Mouse (Mus musculus) Muller cell, postnatal 12 days (primary cell): Measurements from ENCODE around the gene Ubxn10.

Experiments
- DNase-seq: peaks from one replicate; pipeline ENCODE4 v3.0.0-alpha.2; 2015; ENCODE audit errors: inconsistent ontology term

Ubxn10 gene

DNA sequence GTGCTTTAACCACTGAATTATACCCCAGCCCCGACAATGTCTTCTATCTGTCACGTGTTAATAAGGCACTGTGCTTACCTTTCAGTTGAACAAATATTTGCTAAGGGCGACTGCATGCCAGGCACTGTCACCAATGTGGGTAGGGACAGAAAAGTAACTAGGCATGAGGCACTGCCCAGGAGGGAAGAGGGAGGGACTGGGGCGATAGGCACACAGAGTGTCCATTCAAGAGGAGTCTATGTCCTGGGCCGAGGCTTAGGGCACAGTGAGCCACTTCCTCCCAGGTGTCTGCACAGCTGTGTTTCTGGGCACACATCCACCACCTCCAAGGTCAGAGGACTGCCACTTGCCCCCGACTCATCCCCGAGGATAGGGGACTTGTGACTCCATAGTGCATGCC lies at the start of gene Ubxn10:
Gene Ubxn10, minus strand, starts transcription at position 137 of the 400 bp plus-strand sequence.
- DNase-seq, result no peak

DNA sequence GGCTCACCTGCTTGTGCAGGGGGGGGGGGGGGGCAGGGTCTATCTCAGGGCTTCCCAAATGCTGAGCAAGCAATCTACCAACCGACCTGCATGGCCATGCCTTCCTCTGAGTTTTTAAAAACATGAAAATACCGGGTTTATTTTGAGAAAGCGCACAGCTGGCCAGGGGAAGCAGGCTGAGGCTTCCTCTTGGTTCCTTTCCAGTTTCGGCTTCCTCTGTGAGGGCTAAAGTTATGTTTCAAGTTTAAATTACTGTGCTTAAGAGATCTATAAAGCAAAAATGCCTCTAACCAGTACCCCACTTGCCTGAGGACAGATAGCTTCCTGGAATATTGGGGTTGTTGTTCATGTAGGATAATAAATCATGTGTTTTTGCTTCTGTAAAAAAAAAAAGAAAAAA lies 49.2 kb upstream of the Ubxn10 start:
- DNase-seq, result no peak

DNA sequence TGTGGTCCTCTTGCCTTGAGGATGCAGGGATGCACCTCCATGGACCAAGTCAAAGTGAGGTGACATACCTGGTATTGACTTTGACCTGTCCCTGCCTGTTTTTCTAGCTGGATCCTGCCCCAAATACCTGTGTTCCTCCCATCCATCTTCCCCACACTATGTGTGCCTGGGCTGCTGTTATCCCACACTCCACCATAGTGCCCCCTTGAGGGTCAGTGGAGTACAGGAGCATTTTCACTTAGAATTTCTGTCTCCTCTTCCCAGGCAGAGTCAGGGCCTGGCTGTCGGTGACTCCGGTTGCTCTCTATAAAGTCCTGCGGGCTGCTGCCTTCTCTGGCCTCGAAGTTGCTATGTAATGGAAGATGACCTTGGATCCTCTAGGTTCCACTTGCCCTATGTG lies 48.8 kb upstream of the Ubxn10 start:
- no peak for DNase-seq

DNA sequence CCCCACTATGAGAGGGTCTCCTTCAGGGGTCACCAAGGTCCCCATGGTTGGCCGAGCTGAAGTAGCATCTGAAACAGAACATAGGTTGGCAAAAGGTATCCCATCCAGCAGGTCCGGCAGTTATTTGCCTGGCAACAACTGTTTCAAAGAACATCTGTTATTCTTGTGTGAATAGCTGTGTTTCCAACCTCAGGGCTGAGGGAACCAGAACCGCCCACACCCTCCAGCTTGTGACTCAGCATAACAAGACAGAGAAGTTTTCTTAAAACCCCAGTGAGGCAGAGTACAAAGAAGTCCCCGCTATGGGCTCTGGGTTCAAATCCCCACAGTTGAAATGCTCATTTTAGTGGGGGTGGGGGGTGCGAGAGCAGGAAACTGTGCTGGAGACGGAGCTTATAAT lies 45.1 kb upstream of the Ubxn10 start:
- no peak for DNase-seq

DNA sequence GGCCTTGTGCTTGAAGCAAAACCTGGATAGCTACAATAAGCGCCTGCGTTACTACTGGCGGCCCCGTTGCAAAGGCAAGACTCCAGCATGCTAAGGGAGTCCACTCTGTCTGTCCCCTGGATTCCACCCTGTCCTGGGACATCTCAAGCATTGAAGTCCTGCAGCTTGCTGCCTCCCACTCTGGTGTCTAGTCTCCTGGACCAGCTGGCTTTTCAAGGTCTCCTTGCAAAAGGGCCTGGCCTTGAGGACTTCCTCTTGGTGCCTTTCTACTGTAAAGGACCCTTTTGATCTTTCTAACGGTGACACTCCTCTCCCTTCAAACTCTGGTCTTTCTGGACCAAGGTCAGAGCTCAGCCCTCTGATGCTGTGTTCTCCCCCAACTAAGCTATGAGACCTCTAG lies 43.3 kb upstream of the Ubxn10 start:
- no peak for DNase-seq

DNA sequence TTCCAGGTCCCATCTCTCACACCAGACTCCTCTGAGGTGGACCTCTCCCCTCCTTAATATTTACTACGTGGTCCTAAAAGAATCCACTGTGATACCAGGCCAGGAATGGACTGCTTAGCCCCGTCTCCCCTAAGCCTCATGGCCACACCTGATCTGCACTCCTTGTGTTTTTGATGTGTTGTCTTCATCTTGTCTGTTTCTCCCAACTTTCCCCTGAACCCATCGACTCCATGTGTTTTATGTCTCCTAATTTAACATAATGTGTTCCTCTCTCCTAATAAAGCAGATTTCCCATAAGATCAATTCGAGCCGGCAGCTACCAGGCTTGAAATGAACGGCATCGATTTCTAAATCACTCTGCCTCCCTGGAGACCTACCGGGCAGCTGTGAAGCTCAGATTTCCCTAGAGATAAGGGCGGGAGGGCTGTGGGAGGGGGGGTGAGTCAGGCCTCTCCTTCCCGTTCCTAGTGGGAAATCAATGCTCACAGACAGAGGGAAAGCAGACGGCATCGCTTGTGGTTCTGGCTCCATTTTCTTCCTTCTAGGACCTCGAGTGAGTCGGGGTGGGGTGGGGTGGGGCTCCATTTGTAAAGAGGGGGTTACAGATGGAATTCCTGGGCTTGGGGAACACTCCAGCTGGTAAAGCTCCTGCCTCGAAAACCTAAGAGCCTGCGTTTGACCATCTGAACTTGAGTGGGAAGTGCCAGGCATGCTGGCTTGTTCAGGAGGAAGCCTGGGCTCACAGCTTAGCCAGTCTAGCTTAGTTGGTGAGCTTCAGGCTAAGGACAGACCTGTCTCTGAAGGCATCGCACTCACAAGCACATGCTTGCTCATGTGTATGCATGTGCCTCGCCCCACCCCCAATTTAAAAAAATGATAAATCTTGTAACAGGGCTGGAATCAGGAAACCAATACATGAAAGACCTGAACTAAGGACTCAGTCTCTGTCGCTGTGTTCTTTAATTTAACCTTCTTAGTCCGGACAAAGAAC lies 40.7 kb upstream of the Ubxn10 start:
- DNase-seq, result no peak

DNA sequence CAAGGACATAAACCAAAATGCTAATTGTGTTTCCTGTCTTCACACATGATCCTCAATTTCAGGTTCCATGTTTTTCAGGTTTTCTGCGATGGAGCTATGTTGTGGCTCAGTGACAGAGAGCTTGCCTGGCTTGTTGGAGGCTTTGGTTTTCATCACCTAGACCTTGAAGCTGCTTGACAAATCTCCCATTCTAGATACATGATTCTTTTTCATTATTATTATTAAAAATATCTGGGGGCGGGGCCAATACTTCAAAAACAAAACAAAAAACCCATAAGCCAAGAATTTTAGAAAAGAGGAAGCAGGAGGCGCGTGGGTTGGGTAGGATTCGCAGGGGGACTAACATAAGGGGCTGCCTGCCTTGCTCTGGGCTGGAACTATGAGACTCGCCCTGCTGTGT lies 38.5 kb upstream of the Ubxn10 start, which contains the start of gene Pla2g2d:
Gene Pla2g2d, plus strand, starts transcription at position 301 of the 400 bp plus-strand sequence.
- no peak for DNase-seq

DNA sequence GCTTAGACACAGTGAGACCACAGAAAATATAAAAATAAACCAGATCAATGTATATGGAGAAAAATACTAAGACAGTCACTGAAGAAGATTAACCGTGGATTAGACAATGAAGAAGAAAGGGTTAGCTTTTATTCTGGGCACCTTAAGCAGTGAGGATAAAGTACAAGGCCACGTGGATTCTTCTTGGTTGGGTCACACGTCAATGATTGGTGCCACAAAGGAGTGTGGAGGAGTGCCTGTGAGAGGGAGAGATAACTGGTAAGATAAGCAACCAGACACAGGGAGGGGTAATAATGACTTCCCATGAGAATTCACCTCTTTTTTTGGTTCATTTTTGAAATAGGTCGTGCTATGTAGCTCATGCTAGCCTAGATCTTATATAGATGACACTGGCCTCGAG lies 35.4 kb upstream of the Ubxn10 start:
- no peak for DNase-seq

DNA sequence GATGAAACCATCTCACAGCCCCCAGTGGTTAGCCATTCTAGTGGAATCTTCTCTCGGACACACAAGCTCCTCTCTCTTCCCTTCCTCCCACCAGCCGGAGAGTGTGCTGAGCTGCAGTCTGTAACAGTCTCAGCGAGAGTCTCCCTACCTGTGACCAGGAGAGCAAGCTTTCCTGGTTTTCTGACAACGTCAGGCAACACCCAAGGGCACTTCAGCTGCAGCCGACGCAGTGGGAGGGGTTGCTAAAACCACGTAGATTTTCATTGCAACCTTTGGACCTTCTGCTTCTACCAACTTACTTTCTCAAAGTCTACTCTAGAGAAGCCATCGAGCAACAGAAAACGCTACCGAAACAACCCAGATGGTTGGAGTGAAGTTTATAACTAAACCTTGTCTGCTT lies 35.0 kb upstream of the Ubxn10 start:
- no peak for DNase-seq

DNA sequence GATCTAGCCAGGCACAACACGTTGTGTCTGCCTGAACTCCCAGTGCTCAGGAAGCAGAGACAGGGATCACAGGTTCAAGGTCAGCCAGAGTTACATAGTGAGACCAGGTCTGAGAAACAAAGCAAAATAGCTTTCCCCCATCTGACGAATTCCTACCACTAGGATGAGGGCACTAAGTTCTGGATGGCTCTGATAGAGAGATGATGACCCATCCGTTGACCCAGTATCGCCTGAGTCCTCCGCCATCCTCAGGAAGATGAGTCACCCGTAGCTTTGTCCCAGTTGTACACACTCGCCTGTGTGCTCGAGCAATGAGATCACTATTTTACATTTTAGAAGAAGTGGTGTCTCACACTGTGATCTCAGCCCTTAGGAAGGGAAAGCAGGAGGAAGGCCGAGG lies 25.3 kb upstream of the Ubxn10 start:
- DNase-seq, result peak; percentile 30

DNA sequence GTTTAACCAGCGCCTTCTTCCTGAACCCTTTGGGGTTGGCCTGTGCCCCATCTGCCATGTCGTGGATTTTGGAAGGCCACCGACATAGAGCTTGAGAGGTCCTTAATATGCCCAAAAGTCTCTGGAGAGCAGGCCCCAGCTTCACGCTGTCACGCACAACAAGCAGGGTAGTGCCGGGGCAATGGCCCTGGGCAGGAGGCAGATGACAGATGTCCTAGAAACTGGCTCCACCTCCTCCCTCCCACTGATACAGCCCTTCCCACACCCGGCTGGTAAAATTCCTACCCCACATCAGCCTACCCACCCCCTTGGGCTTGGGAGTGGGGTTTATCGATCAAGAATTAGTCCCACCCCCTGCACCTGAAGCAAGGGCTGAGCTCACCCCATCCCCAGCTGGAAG lies 20.4 kb upstream of the Ubxn10 start, which contains the start of gene Pla2g2f:
Gene Pla2g2f, minus strand, starts transcription at position 211 of the 400 bp plus-strand sequence.
- DNase-seq, result no peak

DNA sequence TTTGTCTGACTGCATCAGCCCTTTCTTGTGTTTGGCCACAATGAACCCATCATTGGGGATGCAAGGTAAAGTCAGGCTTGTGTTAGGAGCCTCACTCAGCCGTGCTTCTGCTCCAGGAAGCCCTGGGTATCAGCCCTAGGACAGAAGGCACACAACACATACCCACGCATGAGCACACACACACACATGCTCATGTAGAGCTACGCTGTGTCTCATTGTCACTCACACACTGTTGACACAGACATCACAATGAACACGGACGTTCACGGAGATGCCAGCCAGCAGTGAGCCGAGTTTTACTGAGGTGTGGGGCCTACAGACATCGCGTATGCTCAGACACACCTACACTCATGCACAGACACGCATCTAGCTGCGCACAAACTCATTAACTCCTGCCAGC lies 19.0 kb upstream of the Ubxn10 start:
- no peak for DNase-seq

DNA sequence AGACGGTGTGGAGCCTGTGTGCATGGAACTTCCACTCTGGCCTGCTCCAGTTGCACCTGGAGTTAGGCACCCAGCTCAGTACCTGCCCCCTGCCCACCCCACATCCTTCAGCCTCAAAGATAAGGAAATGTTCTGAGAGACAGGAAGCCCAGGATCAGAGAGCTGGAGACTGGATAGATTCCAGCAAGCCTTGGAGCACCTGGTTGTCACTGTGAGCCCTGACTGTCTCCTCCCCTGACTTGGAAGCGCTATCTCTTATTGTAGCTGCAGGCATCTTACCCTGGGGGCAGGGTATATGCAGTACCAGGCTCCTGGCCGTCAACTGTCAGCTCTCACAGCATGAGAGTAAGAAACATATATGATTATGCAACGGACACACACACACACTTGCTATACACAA lies 18.5 kb upstream of the Ubxn10 start:
- DNase-seq, result no peak

DNA sequence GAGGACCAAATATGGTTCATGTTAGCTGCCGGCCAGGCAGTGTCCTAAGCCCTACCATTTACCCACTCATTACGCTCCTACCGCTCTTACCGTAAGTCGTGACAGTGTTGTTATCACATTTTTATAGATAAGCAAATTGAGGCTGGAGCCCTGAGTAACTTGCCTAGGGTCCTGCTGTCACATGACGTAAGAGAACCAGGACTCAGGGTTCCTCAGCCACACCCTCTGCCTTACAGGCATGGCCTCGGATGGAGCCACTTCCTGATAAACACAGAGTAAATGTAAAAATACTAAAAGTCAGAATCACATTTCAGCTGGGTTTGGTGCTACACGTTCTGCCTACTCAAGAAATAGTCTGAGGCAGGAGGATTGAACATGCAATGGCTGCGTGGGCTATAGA lies 17.5 kb upstream of the Ubxn10 start:
- no peak for DNase-seq

DNA sequence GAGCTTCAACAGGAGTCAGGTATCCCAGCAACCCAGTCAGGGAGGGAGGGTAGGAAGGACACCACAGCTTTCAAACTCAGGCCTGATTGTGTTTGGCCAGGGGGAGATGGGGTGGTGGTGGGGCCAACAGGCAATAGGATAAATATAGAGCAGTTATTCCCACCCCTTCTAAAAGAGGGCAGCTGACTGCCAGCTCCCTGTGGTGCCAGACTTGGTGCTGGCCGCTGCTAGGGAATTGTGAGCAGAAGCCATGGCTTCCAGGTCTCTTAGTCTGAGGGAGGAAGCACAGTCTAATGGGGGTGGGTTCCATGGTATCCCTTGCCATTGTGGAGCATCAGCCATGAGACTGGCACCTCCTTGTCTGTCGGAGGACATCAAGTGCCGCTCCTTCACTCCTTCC lies 16.6 kb upstream of the Ubxn10 start:
- no peak for DNase-seq

DNA sequence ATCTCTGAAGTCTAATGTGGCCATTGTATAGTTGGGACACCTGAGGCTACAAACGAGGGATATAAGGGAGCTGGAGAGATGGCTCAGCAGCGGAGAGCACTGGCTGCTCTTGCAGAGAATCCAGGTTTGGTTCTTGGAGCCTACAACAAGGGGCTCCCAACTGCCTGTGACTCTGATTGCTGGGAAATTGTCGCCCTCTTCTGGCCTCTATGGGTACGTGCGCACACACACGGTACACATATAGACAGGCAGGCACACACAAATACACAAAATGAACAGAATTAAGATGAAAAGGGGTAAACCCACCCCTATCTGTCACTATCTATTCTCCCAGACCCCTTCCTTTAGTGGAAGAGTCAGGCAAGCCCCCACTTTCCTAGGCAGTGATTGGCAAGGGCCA lies 15.6 kb upstream of the Ubxn10 start:
- DNase-seq, result no peak

DNA sequence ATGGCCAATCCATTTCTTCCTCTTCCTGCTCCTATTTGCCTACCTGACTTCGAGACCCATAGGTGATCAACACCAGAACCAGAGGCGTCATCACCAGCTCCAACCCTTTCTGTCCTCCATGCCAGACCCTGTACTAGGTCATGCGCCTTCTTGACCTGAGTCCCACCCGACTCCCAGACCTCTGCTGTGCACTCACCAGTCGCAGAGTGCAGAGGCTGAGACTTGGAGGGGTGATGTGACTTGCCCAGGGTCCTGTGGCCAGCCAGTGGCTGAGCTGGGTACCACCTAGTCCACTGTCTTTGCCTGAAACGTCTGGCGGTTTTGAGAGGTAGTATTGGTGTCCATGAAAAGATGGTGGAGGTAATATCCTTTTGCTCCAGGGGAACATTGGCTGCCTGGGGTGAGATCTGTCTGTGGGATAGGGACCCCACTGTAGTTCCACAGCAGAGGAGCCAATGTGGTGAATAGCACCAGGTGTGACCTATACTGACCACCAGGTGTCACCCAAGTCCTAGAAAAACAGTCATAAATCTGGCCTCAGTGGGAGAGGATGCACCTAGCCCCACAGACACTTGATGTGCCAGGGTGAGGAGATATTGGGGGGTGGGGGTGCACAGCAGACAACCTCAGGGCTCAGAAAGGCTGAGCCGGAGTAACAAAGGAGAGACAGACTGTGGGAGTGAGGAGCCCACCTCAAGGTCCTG lies 11.6 kb upstream of the Ubxn10 start:
- peak; percentile 18 for DNase-seq

DNA sequence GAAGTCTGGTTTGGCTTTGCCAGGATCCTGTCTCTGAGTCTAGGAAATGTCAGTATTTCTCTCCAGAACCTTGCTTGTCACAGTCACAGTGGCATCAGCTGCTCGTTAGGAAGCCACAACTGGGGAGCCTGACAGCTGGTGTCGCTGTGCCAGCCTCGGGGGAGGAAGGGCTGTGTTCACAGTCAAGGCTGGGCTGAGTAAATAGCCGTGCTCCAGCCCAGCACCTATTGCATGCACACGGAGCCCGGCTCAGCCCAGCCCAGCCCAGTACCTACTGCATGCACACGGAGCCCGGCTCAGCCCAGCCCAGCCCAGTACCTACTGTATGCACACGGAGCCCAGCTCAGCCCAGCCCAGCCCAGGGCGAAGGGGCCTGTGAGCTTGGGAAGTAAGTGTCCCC lies 10.9 kb upstream of the Ubxn10 start:
- DNase-seq, result peak; percentile 25

DNA sequence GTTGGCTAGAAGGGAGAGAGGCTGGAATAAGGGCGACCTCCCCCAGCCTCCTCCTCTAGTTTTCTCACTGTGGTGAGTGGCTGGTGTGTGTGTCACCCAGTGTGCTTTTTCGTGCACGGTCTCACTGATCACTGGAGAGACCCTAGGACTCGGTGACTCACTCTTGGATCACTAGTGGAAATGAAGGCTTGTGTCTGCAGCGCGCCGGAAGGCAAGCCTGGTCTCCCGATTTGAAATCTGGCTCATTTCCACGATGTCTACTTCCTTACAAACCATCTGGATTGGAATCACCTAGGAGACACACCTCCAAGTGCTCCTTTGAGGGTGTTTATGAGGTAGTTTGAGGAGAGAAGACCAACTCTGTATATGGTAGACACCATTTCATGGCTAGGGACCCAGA lies 9.9 kb upstream of the Ubxn10 start:
- DNase-seq, result no peak

DNA sequence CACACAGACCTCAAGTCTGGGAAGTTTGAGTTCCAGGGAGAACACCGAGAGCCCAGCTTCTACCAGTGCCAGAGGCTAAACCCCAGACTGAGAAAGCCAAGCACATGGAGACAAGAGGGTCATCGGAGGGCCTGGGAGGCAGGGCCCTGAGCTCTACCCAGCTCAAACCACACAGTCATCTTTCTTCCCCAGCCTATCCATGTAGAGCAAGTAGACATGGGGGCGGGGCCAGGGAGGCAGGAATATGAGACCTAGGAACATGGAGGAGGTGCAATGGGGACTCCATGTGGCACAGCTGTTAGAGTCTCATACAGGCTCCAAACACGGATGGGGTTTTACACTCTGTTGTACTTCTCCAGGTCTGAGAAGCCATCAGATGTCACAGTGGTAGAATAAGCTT lies 8.9 kb upstream of the Ubxn10 start:
- DNase-seq, result peak; percentile 16

DNA sequence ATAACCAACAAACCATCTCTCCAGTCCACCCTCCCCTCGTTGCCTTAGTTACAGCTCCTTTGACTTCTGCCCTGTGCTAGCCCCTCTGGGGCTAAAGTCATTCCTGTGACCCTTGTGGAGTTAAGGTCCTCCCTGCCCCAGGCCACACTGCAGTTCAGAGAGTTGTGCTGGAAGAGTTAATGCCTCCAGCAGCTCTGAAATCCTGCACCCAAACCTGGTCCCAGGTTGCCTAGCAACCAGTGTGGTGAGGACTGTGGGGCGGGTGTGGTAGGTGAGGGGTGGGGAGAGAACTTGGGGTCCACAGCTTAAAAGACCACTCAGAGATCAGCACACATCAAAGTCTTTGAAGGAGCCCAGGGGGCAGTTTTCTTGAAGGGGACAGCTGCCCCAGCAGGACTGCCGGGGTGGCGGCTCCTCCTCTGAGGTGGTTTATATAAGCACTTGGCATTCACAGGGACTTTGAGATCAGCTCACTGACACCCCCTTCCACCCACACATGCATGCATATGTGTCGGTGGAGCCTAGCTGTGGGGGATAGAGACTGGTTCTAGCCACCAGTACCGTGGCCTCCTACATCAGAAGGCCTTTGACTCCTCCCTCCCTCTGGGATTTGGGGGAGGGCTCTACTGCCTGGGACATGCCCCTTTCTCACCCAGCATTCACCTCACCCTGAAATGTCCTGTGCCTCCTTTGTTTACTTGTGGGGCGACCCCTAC lies 2.3 kb upstream of the Ubxn10 start:
- DNase-seq, result no peak

DNA sequence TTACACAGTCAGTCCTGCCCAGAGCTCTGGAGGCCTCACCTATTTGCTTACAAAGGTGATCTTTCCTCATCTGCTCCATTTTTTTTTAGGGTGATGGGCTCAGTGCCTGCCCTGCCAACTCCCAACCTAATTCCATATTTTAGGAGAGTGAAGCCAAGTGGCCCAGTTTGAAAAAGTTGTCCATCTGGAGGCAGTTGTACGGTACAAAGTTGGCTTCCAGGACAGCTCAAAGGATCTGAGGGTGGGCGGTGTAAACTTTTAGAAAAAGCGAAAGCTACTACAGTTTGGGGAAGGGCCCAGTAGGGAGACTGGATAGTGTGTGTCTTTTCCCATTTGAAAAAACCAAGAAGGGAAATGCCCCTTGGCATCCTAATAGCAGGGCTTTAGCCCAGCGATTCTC lies 2.1 kb downstream of the Ubxn10 start:
- no peak for DNase-seq
